Mouse (Mus musculus) left cerebral cortex, postnatal 10 days (tissue): ENCODE measurements around the gene Eif1b. TPM values are rescaled to one million over a fixed set of nuclear protein-coding genes. Genes with fewer than 3 reads are reported as not detected.
"Not testable (repeated sequence)": the region's sequence is repeated elsewhere in the genome, so short reads cannot be mapped to it uniquely, and the experiment has no call there.

Source experiments
- DNase-seq, 2 experiments: peaks; one replicate each; pipeline ENCODE4 v3.0.0; 2021 to 2022; ENCODE audit warnings: low spot score in 2 of 2, mixed read lengths in 1 of 2; ENCODE audit errors: extremely low spot score in 1 of 2
- intact Hi-C: fragments of 180-260 bp; cut with DNase I; formaldehyde crosslinking; loops from one replicate; pipeline ENCODE4 v1.15.1; 2025
- total RNA-seq, 2 experiments: library from RNA; stranded (reverse); gene quantifications; 2 replicates each; pipeline ENCODE4 v1.2.3; 2021

Gene Eif1b
- total RNA-seq, 2 experiments from 2014 or later: 167 to 177 TPM

DNA sequence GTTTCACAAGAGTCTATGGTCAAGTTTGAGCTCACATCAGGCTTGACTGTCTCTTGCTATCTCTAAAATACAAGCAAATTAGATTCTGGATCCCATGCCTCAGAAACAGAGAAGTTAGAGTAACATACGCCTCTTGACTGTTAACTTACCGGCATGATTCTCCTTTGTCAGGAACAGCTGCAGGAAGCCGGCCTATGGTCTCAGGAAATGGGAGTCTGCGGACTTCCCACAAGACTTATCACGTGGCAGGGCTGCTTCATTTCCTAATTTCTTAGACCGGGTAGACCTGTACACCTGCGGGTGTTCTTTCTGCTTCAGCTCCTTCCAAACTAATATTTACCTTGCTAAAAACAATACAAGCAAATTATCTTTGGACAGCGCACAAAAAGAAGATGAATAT lies 24.7 kb downstream of the Eif1b start:
- intact Hi-C loops: no loop called here
- no peak for DNase-seq

DNA sequence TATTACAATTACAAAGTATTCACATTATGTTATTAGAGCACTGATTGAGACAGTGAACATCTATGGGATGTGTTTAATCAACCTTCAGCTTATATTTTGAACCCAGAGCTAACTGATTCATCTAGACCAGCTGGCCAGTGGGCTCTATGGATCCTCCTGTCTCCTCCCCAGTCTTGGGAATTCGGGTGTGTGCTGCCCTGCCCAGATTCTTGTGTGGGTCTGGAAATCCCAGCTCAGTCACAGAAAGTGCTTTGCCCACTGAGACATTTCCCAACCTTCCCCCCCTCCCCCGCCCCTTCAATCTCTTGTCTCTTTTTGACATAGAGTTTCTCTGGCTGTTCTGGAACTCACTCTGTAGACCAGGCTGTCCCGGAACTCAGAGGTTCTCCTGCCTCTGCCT lies 26.9 kb downstream of the Eif1b start:
- intact Hi-C loops: no loop called here
- DNase-seq: no peak

DNA sequence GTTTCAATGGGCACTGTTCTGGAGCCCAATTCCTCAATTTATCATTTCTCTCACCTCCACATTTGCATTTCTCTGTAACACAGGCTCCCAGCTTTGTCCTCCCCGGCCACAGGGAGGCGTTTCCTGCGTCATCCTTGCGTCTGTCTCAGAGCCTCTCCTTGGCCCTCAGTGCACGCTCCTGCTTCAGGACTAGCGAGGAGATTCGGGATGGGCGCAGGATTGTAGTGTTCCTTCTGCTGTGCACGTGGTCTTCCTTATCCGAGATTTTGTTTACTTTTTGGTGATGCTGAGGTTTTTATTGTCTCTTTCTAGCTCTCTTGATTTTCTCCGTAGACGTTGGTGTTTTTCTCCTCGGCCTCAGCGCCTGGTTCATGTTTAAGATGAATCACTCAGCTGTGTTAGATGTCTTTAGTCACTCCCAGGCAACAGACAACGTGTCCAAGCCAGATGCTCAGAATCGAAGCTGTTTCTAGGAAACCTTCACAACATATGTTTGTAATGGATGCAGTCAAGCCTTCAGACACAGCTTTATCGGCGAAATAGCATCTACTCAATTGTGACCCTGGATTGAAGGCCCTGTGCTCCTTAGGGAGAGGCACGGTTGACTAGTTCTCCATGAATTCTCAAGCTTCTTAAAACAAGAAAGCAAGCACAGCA lies 27.6 kb downstream of the Eif1b start:
- DNase-seq: no peak
- intact Hi-C loops: no loop called here

DNA sequence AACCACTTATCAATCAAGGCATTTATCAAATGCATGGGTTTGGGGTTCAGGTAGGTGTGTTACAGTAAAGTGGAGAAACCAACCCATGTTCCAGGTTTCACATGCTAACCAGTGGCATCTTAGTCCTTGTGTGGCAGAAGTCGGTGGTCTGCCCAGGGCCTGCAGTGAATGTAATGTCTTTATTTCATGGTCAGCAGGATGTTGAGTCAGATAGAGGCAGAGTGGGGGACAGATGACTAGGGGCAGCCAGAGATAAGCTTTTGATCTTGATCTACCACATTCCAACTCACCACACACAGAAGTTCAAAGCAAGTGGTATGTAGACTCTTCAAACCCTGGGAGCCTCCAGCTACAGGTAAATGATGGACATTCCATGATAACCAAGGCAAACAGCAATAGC lies 29.1 kb downstream of the Eif1b start:
- DNase-seq: no peak

DNA sequence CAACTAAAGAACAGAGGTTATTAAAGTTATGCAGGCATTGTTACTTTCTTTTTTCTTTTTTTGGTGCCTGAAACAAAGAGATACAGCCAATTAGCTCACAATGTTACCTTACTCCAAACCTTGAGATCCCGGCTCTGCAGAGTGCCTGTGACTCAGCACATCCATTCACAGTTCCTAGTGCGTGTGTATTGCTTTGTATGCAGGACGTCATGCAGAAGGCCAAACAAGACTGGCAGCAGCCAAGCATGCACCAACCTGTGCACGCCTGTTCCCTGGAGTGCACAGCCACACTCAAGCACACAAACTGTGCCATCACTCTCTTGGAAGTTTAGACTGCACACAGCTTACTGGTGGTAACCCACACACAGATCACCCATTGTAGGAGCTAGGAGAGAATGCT lies 35.2 kb downstream of the Eif1b start:
- intact Hi-C loops: no loop called here
- no peak for DNase-seq

More for the DNA sequence above, 29.1 kb downstream of the Eif1b start:
- intact Hi-C loops: no loop called here

DNA sequence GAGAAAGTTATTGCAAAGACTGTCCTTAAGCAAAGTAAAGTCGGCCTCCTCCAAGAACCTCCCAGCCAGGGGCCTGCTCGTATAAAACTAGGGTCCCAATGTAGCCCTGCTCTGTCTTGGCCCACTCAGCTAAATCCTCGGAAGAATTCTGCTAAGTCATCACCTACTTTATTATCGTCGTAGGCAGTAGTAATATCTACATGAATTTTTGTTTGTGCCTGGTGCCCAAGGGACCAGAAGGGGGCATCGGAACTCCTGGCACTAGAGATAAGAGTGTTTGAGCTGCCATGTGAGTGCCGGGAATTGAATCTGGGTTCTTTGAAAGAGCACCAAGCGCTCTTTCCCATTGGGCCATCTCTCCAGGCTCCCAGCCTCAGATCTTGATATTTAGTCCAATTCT lies 35.9 kb downstream of the Eif1b start:
- intact Hi-C loops: no loop called here
- DNase-seq: no peak

DNA sequence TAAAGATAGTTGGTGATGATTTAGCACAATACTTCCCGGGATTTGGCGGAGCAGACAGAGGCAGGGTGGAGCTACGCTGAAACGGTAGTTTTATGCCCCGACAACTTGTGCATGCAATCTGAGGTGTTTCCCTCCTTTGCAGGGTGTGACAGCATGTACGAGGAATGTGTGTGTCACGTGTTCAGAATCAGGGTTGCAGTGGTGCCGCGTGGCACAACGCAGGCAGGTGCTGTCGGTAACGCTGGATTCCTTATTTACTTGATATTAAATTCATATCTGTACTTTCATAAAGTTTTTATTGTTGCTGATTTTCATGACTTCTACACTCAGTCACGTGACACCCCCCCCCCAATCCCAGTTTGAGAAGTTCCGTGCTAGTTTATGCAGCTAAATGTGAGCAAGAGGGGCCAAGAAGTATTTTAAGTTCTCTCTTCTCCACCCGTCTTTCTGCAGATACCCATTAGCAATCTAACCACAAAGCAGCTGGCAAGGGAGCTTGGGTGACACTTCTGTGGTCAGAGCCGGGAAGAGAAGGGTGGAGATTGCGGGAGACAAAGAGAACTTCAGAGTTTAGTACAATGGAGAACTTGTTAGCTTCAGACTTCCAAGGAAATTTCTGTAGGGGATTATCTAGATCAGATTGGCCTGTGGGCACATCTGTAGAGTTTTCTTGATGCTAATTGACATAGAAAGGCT lies 36.9 kb downstream of the Eif1b start:
- DNase-seq: no peak
- intact Hi-C loops: no loop called here

DNA sequence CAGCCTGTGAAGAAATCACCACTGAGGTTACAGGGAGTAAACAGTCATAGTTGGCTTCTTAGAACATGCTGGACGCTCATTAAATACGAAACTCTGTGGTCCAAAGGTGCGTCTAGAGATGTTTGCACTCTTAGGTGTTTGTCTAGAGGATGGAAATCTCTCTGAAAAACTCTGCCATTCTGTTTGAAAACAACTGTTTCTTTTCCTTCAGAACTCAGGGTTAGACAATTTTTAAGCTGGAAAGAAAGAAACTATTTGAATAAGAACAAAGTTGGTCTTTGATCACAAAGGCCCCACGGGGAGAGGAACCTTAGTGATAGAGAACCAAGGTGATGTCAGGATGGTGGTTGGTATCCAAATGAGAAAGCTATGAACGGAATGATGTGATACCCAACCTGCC lies 38.4 kb downstream of the Eif1b start:
- DNase-seq: no peak
- intact Hi-C loops: no loop called here

DNA sequence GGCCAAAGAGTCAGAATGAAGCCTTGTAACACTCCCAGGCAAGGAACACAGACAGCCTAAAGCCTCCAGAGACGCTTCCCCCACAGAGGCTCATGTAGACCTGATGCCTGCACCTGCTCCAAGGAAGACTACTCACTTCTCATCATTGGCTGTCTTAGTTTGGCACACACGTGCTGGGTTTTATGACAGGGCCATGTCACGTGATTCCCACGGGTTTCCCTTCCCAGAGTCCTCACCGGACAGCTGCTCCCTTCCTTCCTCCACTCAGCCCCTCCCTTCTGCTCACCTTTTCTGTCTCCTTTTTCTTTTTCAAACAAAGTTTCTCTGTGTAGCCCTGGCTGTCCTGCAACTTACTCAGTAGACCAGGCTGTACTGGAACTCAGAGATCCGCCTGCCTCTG lies 40.0 kb downstream of the Eif1b start:
- intact Hi-C loops: no loop called here
- DNase-seq: no peak

DNA sequence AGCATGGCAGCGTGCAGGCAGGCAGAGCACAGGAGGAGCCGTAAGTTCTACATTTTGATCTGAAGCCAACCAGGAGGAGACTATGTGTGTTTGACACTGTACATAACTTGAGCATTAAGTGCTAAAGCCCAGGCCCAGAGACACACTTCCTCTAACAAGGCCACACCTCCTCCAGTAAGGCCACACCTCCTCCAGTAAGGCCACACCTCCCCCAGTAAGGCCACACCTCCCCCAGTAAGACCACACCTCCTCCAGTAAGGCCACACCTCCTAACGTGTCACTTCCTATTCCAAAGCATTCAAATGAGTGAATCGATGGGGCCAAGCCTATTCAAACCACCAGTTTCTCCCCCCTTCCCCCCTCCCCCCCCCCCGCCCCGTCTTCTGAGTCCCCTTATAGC lies 40.7 kb downstream of the Eif1b start:
- intact Hi-C loops: no loop called here
- DNase-seq: no peak

DNA sequence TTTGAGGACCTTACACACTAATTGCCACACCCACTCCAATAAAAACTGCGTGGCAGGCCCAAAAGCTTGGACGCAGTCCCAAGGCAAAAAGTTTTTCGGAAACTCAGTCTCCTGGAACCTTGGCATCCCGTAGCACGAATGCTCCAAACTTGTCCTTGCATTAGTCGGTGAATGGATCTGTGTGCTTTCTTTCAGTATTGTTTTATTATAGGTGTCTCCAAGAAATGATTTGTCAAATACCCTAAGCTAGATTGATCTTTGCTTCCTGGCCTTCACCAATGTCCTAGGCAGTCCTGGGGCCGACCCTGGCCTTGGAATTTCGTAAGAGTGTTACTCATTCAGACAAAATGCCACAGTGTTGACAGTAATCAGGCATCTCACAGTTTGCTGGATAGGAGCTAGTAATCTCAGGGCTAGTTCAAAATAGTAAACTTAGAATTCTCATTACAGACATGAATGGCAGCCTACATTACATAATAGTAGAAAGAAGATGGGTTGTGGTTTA lies 41.5 kb downstream of the Eif1b start:
- DNase-seq, intact Hi-C loops: not testable (repeated sequence)

DNA sequence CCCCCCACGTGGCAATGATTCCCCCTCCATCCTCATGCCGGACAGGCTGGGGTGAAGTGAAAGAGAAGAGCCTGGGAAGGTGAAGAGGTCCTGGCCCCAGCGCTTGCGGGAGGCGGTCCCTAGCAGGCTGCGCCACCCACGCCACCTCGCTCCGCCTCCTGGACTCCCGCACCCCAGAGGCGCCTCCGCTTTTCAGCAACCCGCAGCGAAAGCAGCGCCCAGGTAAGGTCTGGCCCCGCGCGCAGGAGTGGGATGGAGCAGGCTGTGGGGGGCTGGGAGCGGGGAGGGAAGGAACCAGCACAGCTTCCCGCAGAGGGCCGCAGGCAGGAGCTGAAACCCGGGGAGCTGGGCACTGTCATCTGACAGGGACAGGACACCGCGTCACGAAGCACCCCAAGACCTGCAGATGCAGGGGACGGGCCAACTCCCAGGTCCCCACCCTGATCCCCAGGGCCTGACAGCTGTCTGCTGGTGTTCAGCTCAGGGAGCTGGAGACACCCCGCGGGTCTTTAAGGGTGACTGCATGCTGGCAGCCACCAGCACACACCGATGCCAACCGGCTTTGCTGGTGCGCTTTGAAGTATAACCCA lies 47.7 kb downstream of the Eif1b start, which contains the start of gene Entpd3:
Gene Entpd3 (plus strand): TSS at position 157 of the 590 bp plus-strand sequence.
- DNase-seq: peak in 1 of 2 experiments; percentile 42
- intact Hi-C loops: no loop called here

DNA sequence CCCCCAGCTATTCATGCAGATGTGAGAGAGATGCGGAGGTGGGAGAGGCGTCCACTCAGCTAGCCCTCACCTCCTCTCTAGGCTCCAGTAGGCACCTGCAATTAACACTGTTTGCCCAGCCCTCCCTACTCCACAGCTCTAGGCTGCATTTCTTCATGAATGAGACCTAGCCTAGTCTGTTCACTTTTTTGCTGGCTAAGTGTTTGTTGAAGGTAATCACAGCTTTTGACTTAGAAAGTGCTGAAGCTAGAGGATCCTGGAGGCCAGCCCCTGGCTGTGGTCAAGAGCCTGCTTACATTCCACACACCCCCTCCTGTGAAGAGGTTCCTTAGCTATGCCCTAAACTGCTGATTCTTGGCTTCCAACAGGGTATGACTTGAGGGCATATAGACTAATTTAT lies 49.4 kb downstream of the Eif1b start:
- no peak for DNase-seq
- intact Hi-C loops: no loop called here

DNA sequence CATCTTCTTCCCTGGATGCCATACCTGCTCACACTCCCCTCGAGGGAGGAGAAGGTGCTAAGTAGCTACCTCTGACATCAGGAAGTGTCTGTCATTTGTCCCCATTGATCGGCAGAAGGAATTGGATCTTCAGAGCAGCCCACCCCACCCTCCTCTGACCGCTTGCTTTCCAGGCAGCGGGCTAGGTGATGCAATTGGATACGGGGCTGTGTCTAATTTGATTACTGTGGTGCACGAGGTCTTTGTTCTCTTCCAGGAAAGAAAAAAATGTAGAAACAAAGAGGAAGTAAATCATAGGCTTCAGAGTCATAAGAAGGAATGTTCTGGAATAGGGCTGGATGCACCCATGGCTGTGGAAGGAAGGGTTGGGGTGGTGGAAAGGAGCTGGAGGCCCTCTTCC lies 50.2 kb downstream of the Eif1b start:
- intact Hi-C loops: no loop called here
- DNase-seq: no peak

Other genes starting within 250 kb of the Eif1b start
- gene Myrip, start 190.7 kb upstream of the Eif1b start, total RNA-seq: 10 to 100 TPM; 63.5 to 70.6 TPM
- 1 to 10 TPM; 4.0 to 5.6 TPM for gene Entpd3, start 47.6 kb downstream of the Eif1b start, total RNA-seq
- 100 to 1,000 TPM; 273 to 293 TPM for gene Rpl14, start 79.2 kb downstream of the Eif1b start, total RNA-seq